Mouse (Mus musculus) cerebellum, postnatal 14 days (tissue): ENCODE data around the gene Pbld1.
A peak's percentile ranks its signal among the peaks of the same experiment; 100 is the strongest.

Source experiments
- DNase-seq, 2 experiments: peaks; one replicate each; pipeline ENCODE4 v3.0.0; 2021; ENCODE audit warnings: mixed read lengths in 2 of 2

The Pbld1 gene

GRCm38 (mm10) chr10:63059862-63060261 lies at the start of gene Pbld1:
Pbld1 (plus strand) TSS chr10:63060162.
- DNase-seq: no peak

GRCm38 (mm10) chr10:63010268-63010667 lies 49.7 kb upstream of the Pbld1 start:
- no peak for DNase-seq

GRCm38 (mm10) chr10:63011556-63011955 lies 48.4 kb upstream of the Pbld1 start:
- DNase-seq: peak; percentile 42 to 51

- no peak for DNase-seq
Observed at GRCm38 (mm10) chr10:63013476-63013875, 46.5 kb upstream of the Pbld1 start.

- no peak for DNase-seq
Observed at GRCm38 (mm10) chr10:63014168-63014567, 45.8 kb upstream of the Pbld1 start.

- no peak for DNase-seq
Observed at GRCm38 (mm10) chr10:63019304-63019703, 40.7 kb upstream of the Pbld1 start.

- no peak for DNase-seq
Observed at GRCm38 (mm10) chr10:63021702-63022101, 38.3 kb upstream of the Pbld1 start.

GRCm38 (mm10) chr10:63022541-63023120 lies 37.3 kb upstream of the Pbld1 start:
- DNase-seq: no peak

GRCm38 (mm10) chr10:63023121-63023748 lies 36.7 kb upstream of the Pbld1 start:
- peak; percentile 80 for DNase-seq

- DNase-seq: peak; percentile 99
Observed at GRCm38 (mm10) chr10:63023749-63024579, 36.0 kb upstream of the Pbld1 start, which contains the start of the genes Hnrnph3 and Pbld2. Hnrnph3 (minus strand) TSS chr10:63024217. Pbld2 (plus strand) TSS chr10:63024315.

GRCm38 (mm10) chr10:63024580-63024910 lies 35.4 kb upstream of the Pbld1 start:
- DNase-seq: peak; percentile 83 to 86

- DNase-seq: no peak
Observed at GRCm38 (mm10) chr10:63025016-63025415, 34.9 kb upstream of the Pbld1 start.

GRCm38 (mm10) chr10:63025491-63026011 lies 34.4 kb upstream of the Pbld1 start:
- no peak for DNase-seq

- DNase-seq: no peak
Observed at GRCm38 (mm10) chr10:63026156-63026794, 33.7 kb upstream of the Pbld1 start.

- DNase-seq: no peak
Observed at GRCm38 (mm10) chr10:63026795-63027160, 33.2 kb upstream of the Pbld1 start.

- DNase-seq: no peak
Observed at GRCm38 (mm10) chr10:63027376-63028161, 32.4 kb upstream of the Pbld1 start.

- no peak for DNase-seq
Observed at GRCm38 (mm10) chr10:63028396-63028795, 31.6 kb upstream of the Pbld1 start.

GRCm38 (mm10) chr10:63032267-63032666 lies 27.7 kb upstream of the Pbld1 start:
- no peak for DNase-seq

- no peak for DNase-seq
Observed at GRCm38 (mm10) chr10:63032956-63033355, 27.0 kb upstream of the Pbld1 start.

GRCm38 (mm10) chr10:63038571-63039320 lies 21.2 kb upstream of the Pbld1 start:
- DNase-seq: no peak

GRCm38 (mm10) chr10:63039867-63040628 lies 19.9 kb upstream of the Pbld1 start:
- DNase-seq: no peak
